Mouse (Mus musculus) liver, embryonic 14.5 days (tissue): ENCODE results near the gene Pvr. TPM values are rescaled to one million over a fixed set of nuclear protein-coding genes. Genes with fewer than 3 reads are reported as not detected.

Experiments
- ATAC-seq: fragments of 200-750 bp; cut with Nextera tagmentation; 2 replicates; pipeline ENCODE4 v1.8.0; 2017; ENCODE audit warnings: moderate number of reproducible peaks, mild to moderate bottlenecking, moderate library complexity; ENCODE audit not compliant: insufficient read depth
- DNase-seq, 3 experiments: peaks; one replicate each; pipeline ENCODE4 v3.0.0-alpha.2; 2012 to 2013; ENCODE audit warnings: low read depth in 3 of 3, low spot score in 3 of 3
- H3K27ac ChIP-seq: fragments of 300-500 bp; sonication (generic); 2 replicates; pipeline ENCODE4 v1.5.1; 2014; ENCODE audit warnings: moderate library complexity, mild to moderate bottlenecking, control low read depth, inconsistent platforms
- H3K27me3 ChIP-seq: fragments of 300-500 bp; sonication (generic); 2 replicates; pipeline ENCODE4 v1.6.1; 2014; ENCODE audit warnings: mild to moderate bottlenecking, low read length, moderate library complexity; ENCODE audit not compliant: control insufficient read depth, insufficient read depth
- H3K36me3 ChIP-seq: fragments of 300-500 bp; sonication (generic); replicated peaks from 2 replicates; pipeline ENCODE4 v1.6.1; 2014; ENCODE audit warnings: low read depth; ENCODE audit not compliant: control insufficient read depth, insufficient read depth
- H3K4me1 ChIP-seq, 2 experiments: fragments of 200-500 bp in 1 of 2; fragments of 300-500 bp in 1 of 2; sonication (generic) in 1 of 2; replicated peaks; 2 replicates each; pipeline ENCODE4 v1.6.1; 2012 to 2014; ENCODE audit warnings: antibody characterized with exemption in 1 of 2, inconsistent platforms in 1 of 2, low read length in 1 of 2; ENCODE audit not compliant: control insufficient read depth in 2 of 2, insufficient read depth in 2 of 2
- H3K4me2 ChIP-seq: fragments of 300-500 bp; sonication (generic); 2 replicates; pipeline ENCODE4 v1.6.1; 2014; ENCODE audit warnings: low read depth, mild to moderate bottlenecking, control low read depth, moderate library complexity
- H3K4me3 ChIP-seq, 2 experiments: fragments of 200-500 bp in 1 of 2; fragments of 300-500 bp in 1 of 2; sonication (generic) in 1 of 2; 2 replicates each; pipeline ENCODE4 v1.5.1; 2012 to 2014; ENCODE audit warnings: low read depth in 2 of 2, low read length in 2 of 2, mild to moderate bottlenecking in 2 of 2, control low read depth in 1 of 2, inconsistent platforms in 1 of 2, moderate library complexity in 1 of 2; ENCODE audit not compliant: insufficient read depth in 1 of 2
- H3K9ac ChIP-seq: fragments of 300-500 bp; sonication (generic); replicated peaks from 2 replicates; pipeline ENCODE4 v1.6.1; 2014; ENCODE audit warnings: mild to moderate bottlenecking, control low read depth, moderate library complexity
- H3K9me3 ChIP-seq: fragments of 300-500 bp; sonication (generic); 2 replicates; pipeline ENCODE4 v1.6.1; 2016; ENCODE audit warnings: low read length, mixed read lengths; ENCODE audit not compliant: control insufficient read depth
- CTCF ChIP-seq: IDR thresholded peaks from 2 replicates; pipeline ENCODE4 v1.5.1; 2016; ENCODE audit warnings: antibody characterized with exemption, low read depth, control low read depth
- EP300 ChIP-seq: IDR thresholded peaks from 2 replicates; pipeline ENCODE4 v1.6.1; 2016; ENCODE audit warnings: antibody characterized with exemption, low read depth
- WGBS: fragments of 180-500 bp; shearing (Covaris S2); extraction: QIAGEN DNeasy Blood & Tissue Kit; methylation state at CpG from one replicate; pipeline ENCODE4 v1.1.7; 2014; ENCODE audit not compliant: insufficient replicate concordance; 5-methylcytosine and 5-hydroxymethylcytosine counted together
- polyA plus RNA-seq, 2 experiments: library from polyadenylated mRNA; depleted of rRNA in 1 of 2; stranded (reverse) in 1 of 2; unstranded in 1 of 2; fragments of >200 nt; fragmentation: Nextera tagmentation in 1 of 2; extraction: Ambion mirVana in 1 of 2; gene quantifications; 2 replicates each; pipeline versions ENCODE4 v1.2.1 to v1.2.3; 2012 to 2014

Pvr gene
- polyA plus RNA-seq, 2 experiments, result 1.8 to 2.6 TPM

- no peak for TF ChIP-seq EP300
- no peak for TF ChIP-seq CTCF
- ATAC-seq (no peak), DNase-seq (no peak)
- WGBS, result 71% methylated on average over 5 of the region's 5 CpGs
- no peaks in the 10 kb centered on the region for H3K9me3 ChIP-seq
- no peak overlapping the region for H3K4me3 ChIP-seq
- peaks cover 0 to 5% of the 10 kb centered on the region in 2 experiments; a peak in 1 of 4 replicates for H3K4me1 ChIP-seq
- H3K4me2 ChIP-seq, result no peak overlapping the region
- H3K27ac ChIP-seq, result no peak overlapping the region
- no peak overlapping the region for H3K9ac ChIP-seq
- H3K27me3 ChIP-seq, result peaks cover 3% of the 10 kb centered on the region; the same call in 1 of the 2 replicates
- H3K36me3 ChIP-seq, result no peaks in the 10 kb centered on the region
These were observed 7.5 kb upstream of the Pvr start for GRCm38 (mm10) chr7:19928486-19928885.

DNA sequence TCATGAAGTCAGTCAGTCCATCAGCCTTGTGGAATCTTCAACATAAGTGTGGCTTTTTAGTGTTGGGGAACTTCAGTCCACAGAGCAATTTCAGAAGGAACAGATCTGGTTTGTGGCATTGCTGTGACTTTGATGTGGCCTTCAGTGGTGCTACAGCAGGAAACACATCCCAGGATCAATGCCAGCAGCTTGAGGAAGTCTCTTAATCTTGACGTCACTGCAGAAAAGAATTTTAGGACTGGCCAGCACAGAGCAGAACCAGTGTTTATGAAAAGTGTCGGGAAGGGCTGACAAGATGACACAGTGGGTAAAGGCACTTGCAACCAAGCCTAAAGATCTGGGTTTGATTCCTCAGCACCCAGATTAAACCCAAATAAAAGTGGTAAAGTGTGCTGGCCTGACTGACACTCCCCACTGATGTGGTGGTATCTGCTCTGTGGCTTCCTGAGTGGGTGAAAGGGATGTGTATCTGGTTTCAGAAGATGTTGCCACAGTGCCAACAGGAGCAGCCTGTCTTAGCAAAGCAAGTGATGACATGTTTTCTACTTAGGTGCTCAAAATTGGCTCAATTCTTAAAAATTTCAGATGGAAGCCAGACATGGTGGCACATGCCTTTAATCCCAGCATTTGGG lies 6.0 kb upstream of the Pvr start:
- TF ChIP-seq EP300, result no peak
- TF ChIP-seq CTCF, result no peak
- Histone ChIP-seq H3K27ac (no peak overlapping the region), H3K9me3 (no peaks in the 10 kb centered on the region), H3K9ac (no peak overlapping the region), H3K4me1 (0 out of 4 replicates have a peak, but pooled peaks cover 0 to 2% of the 10 kb centered on the region in 2 experiments), H3K27me3 (peaks cover 3% of the 10 kb centered on the region; the same call in 1 of the 2 replicates), H3K4me3 (no peak overlapping the region), H3K4me2 (no peak overlapping the region), H3K36me3 (no peaks in the 10 kb centered on the region)
- WGBS, result 15% methylated on average over 2 of the region's 2 CpGs
- DNase-seq (no peak), ATAC-seq (no peak)

GRCm38 (mm10) chr7:19925376-19925775 lies 4.4 kb upstream of the Pvr start:
- no peaks in the 10 kb centered on the region for H3K27me3 ChIP-seq
- DNase-seq, result no peak
- no peaks in the 10 kb centered on the region for H3K36me3 ChIP-seq
- TF ChIP-seq EP300, result no peak
- no peak for TF ChIP-seq CTCF
- no peaks in the 10 kb centered on the region for H3K9me3 ChIP-seq
- no peak overlapping the region for H3K4me2 ChIP-seq
- WGBS, result 74% methylated on average over 1 of the region's 1 CpGs
- no peak overlapping the region for H3K4me3 ChIP-seq
- no peaks in the 10 kb centered on the region for H3K4me1 ChIP-seq
- no peak overlapping the region for H3K9ac ChIP-seq
- no peak for ATAC-seq
- H3K27ac ChIP-seq, result no peak overlapping the region

- DNase-seq, result no peak
- Histone ChIP-seq H3K27ac (no peak overlapping the region), H3K4me1 (peaks cover 0 to 3% of the 10 kb centered on the region in 2 experiments; a peak in 1 of 4 replicates), H3K9ac (no peak overlapping the region), H3K4me2 (no peak overlapping the region), H3K36me3 (no peaks in the 10 kb centered on the region), H3K4me3 (no peak overlapping the region), H3K27me3 (no peaks in the 10 kb centered on the region), H3K9me3 (no peaks in the 10 kb centered on the region)
- TF ChIP-seq CTCF (no peak), EP300 (no peak)
- ATAC-seq, result no peak
- WGBS, result 16% methylated on average over 12 of the region's 15 CpGs
These were observed 2.8 kb upstream of the Pvr start for GRCm38 (mm10) chr7:19923797-19924196.

- H3K4me3 ChIP-seq, result no peak overlapping the region
- no peak overlapping the region for H3K4me2 ChIP-seq
- no peaks in the 10 kb centered on the region for H3K27me3 ChIP-seq
- no peak overlapping the region for H3K9ac ChIP-seq
- H3K36me3 ChIP-seq, result no peaks in the 10 kb centered on the region
- no peak for ATAC-seq
- no peak overlapping the region for H3K27ac ChIP-seq
- DNase-seq, result no peak
- H3K9me3 ChIP-seq, result no peaks in the 10 kb centered on the region
- peaks cover 0 to 3% of the 10 kb centered on the region in 2 experiments; a peak in 1 of 4 replicates for H3K4me1 ChIP-seq
- WGBS, result 18% methylated on average over 2 of the region's 2 CpGs
- TF ChIP-seq CTCF, result no peak
- TF ChIP-seq EP300, result no peak
These were observed 2.4 kb upstream of the Pvr start for GRCm38 (mm10) chr7:19923354-19923753.
